Mouse (Mus musculus): ENCODE measurements around the gene Wrap53.
"Not testable (repeated sequence)": the region's sequence is repeated elsewhere in the genome, so short reads cannot be mapped to it uniquely, and the experiment has no call there.

Gene Wrap53

GRCm38 (mm10) chr11:69560896-69561854 is 18.9 kb downstream of the Wrap53 start:
- DNase-seq: no peak

- no peak for DNase-seq
Measured at GRCm38 (mm10) chr11:69559851-69560765, 19.9 kb downstream of the Wrap53 start, which contains the start of gene Efnb3. Efnb3 (minus strand) TSS chr11:69560205.

- no peak for DNase-seq
Measured at GRCm38 (mm10) chr11:69559183-69559582, 20.9 kb downstream of the Wrap53 start.

DNA sequence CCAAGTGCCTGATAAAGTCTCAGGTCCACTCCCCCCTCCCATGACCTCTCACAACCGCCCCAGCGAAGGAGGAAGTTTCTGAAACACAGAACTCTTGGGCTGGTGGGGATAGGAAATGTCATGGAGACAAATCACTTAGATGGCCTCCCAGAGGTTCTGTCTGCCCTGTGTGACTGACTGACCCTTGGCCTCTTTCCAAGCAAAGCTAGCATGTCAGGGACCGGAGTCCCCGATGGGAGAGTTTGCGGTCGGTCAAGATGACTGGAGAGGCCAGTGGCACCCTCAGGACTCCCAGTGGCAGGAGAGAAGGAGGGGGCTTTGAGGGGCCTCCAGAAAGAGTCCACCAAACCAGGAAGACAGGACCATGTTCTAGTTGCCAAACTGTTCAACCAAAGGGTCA is 21.3 kb downstream of the Wrap53 start:
- DNase-seq: no peak

GRCm38 (mm10) chr11:69557381-69557958 is 22.6 kb downstream of the Wrap53 start:
- DNase-seq: no peak

DNA sequence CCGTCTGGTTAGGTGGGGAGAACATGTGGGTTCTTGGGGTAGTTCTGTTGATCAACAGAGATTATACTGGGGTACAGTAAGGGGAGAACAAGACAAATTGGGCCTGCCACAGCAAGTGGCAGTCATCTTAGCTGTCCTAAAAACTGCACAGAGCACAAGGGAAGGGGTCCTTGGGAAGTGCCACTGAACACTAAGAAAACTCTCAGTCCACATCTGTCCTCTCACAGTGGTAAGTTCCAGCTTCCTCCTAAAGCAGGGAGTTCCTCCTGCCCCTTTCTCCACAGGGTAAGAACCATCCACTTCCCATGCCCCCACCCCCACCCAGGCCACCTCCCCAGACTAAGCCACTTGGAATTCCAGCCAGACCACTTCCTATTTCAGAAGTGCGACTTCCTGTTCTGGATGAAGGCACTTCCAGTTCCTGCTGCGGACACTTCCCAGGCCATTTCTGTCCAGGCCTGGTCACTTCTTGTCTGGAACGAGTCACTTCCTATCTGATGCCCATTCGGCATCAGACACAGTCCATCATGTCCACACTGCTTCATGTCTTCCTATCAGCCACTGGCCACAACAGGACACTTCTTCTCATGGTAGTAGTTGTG is 25.4 kb downstream of the Wrap53 start:
- no peak for DNase-seq

DNA sequence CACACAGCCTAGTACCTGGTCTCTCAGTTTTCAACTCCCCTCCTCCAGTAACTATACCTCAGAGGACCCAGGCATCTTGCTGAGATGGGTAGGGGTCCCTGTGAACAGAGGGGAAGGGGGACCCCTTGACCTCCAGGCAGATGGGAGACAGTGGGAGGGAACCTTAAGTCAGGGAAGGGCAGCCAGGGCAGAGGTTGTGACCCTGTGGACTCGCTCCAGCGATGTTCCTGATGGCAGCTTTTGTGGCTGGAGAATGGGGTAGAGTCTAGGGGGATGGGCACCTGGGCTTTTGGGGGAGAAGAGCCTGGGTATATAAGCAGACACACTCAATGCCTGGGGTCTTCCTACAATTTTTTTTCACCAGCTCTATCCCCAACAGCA is 26.7 kb downstream of the Wrap53 start:
- DNase-seq: no peak

GRCm38 (mm10) chr11:69552622-69553340 is 27.3 kb downstream of the Wrap53 start:
- no peak for DNase-seq

DNA sequence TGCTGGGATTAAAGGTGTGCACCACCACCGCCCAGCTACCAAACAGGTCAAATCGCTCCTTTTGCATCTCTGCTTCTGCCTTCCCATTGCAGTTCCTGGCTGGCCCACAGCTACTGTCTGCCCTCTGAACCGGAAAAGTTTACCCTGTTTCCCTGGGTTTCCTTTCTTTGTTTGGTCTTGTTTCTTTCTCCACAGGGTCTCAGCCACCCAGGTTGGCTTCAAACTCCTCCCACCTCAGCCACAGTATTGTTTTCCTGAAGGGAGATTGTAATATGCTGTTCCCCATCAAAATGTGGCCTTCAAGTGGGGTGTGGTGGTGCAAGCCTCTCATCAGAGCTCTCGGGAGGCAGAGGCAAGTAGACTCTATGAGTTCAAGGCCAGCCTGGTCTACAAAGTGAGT is 28.7 kb downstream of the Wrap53 start:
- no peak for DNase-seq

DNA sequence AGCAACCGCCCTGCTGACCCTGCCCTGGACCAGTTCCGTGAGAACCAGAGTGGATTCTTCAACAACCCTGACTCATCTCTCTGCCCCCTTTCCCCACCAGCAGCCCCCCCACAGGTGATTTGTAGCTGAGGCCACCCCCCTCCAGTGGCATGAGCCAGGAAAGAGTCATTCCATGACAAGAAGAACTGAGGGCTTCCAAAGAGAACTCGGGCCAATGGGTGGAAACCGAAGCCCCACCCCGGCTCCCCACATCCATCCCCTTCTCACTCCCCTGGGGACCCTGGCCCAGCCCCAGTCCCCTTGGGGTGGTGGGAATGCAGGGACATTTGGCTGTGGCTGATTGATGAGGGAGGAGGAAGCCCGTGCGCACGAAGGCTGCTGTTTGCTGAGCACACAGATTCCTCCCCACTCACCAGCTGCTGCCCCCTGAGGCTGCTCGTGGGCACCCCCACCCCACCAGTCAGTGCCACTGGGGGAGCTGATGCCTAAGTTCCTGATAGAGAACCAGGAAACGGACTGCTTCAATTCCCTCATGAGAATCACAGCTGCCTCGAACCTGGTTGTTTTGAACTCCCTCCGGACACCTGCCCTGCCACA is 30.9 kb downstream of the Wrap53 start, which contains the start of gene Dnah2:
Gene Dnah2, minus strand, starts transcription at position 51 of the 597 bp plus-strand sequence.
- DNase-seq: no peak

GRCm38 (mm10) chr11:69547071-69547470 is 33.0 kb downstream of the Wrap53 start:
- peak; percentile 46 to 65 for DNase-seq

DNA sequence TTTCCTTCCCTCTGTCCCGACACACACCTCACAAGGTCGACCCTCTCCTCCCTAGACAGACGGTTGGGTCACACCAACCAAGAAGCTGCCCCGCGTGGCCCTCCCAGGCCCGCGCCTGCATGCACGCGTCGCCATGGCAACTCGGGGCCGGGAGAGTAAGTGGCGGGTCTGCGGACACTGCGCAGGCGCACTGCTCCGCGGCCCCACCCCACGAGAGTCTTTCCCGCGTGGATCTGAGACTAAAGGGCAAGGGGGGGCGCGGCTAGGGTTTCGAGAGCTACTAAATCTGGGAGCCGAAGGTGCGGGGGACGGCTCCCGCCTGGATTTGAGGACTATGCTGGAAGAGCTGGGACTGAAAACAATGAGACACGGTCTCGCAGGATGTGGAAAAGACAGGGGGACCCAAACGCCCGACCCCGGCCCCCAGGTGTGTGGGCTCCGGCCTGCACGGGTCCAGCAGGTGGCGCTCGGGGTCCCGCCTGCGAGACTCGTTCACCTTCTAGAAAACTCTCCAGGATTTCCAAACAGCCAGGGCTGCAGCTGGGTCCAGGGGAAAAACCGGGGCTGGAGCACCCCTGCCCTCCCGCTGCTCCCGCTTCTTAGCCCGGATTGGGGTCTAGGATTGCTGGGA is 33.5 kb downstream of the Wrap53 start:
- peak; percentile 68 to 80 for DNase-seq

DNA sequence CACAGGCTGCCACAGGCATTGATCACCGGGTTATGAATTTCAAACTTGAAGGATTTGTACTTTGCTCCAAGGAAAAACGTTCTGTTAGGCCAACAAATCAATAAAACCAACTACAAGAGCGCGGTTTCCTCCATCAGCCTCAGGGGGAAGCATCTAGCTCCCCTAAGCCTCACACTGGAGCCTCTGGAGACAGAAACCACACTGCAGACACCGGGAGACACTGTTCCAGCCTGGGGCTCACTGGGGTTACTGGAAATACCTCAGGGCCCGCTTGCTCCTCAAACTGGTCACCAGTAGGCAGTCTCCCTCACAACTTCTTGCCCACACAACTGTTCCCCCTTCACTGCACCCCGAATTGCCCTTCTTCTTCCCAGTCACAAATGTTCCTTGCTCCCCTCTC is 34.1 kb downstream of the Wrap53 start:
- no peak for DNase-seq

GRCm38 (mm10) chr11:69543598-69543997 is 36.5 kb downstream of the Wrap53 start:
- no peak for DNase-seq

DNA sequence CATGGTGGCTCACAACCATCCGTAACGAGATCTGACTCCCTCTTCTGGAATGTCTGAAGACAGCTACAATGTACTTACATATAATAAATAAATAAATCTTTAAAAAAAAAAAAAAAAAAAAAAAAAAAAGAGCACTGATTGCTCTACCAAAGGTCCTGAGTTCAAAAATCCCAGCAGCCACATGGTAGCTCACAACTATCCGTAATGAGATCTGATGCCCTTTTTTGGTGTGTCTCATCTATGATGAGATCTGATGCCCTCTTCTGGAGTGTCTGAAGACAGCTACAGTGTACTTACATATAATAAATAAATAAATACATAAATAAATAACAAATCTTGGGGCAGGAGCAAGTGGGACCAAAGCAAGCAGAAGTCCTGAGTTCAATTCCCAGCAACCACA is 38.3 kb downstream of the Wrap53 start:
- DNase-seq: not testable (repeated sequence)

GRCm38 (mm10) chr11:69540700-69541099 is 39.4 kb downstream of the Wrap53 start:
- no peak for DNase-seq

DNA sequence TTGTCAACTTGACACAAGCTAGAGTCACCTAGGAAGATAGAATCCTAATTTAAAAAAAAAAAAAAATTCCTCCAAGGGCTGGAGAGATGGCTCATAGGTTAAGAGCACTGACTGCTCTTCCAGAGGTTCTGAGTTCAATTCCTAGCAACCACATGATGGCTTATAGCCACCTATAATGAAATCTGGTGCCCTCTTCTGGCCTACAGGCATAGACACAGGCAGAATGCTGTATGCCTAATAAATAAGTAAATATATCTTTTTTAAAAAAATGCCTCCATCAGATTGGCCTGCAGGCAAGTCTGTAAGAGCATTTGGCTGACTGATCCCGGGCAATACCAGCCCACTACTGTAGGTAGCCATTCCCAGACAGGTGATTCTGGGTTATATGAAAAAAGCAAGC is 45.1 kb downstream of the Wrap53 start:
- DNase-seq: no peak

DNA sequence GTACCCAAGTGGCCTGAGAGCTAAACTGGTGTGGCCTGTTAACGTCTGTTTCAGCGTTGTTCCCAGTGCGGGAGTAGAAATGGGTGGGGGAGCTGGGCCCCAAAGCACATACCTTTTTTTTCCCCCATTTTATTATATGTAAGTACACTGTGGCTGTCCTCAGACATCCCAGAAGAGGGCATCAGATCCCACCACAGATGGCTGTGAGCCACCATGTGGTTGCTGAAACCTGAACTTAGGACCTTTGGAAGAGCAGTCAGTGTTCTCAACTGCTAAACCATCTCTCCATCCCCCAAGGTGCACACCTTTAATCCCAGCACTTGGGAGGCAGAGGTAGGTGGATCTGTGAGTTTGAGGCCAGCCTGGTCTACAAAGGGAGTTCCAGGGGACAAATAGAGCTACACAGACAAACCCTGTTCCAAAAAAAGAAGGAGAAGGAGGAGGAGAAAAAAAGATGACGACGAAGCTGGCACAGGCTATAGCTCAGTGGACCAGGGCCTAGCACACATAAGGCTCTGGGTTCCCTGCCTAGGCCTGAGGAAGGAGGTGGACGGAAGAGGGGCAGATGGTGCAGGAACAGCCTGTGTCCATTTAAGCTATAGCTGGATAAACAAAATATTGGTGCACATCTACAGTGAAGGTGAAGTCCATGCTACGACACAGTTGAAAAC is 47.4 kb downstream of the Wrap53 start:
- no peak for DNase-seq

DNA sequence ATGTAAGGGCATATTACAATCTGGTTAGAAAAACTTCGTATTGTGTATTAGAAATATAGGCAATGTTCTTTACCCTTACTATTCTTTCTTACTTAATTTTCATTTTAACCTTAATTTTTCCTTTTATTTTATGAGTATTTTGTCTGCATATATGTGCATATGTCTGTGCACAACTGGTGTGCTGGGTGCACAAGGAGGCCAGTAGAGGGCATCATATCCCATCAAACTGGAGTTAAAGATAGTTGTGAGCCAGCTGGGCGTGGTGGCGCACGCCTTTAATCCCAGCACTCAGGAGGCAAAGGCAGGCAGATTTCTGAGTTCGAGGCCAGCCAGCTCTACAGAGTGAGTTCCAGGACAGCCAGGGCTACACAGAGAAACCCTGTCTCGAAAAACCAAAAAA is 49.3 kb downstream of the Wrap53 start:
- not testable (repeated sequence) for DNase-seq

DNA sequence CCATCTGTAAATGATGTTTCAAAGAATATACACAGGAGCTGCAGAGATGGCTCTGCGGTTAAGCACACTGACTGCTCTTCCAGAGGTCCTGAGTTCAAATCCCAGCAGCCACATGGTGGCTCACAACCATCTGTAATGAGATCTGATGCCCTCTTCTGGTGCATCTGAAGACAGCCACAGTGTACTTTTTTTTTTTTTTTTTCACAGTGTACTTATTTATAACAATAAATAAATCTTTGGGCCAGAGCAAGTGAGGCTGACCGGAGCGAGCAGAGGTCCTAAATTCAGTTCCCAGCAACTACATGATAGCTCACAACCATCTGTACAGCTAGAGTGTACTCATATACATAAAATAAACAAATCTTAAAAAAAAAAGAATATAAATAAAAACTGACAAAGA is 49.8 kb downstream of the Wrap53 start:
- not testable (repeated sequence) for DNase-seq

Data from lung, adult 18-20 months (tissue).